Mouse (Mus musculus) lung, adult 2 months (tissue): ENCODE measurements around the gene Cnih1.

Source experiments
- CTCF ChIP-seq: fragments of 200-500 bp; IDR thresholded peaks from 2 replicates; pipeline ENCODE4 v1.5.1; 2011; ENCODE audit warnings: mild to moderate bottlenecking, low read length, control low read depth; ENCODE audit not compliant: insufficient read depth
- POLR2A ChIP-seq: fragments of 200-500 bp; IDR thresholded peaks from 2 replicates; pipeline ENCODE4 v1.6.1; 2011; ENCODE audit warnings: low read depth, mild to moderate bottlenecking, control low read depth, low read length, borderline replicate concordance; ENCODE audit errors: extremely low read depth

DNA sequence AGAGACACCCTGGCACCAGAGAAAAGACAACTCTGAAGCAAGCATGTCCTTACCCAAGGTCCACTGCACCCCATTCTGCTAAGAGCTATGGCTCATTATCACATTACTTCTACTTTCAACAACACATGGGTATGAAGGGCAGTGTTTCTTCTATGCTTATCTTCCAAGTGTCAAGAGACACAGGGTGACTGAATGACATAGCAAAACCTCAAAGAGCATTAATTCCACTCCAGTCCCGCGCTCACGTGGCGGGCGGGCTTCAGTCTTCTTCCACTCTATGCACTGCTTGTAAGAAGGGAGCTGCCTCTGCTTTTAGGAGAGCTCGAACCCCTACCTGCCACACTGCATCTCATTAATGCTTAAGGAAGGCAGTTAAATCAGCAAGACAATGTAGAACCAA is 27.4 kb upstream of the Cnih1 start:
- TF ChIP-seq POLR2A, result no peak
- TF ChIP-seq CTCF, result no peak
